Mouse (Mus musculus) left cerebral cortex, adult 11 months (tissue): Measurements from ENCODE around the gene Nacc1.

Experiments used
- DNase-seq: peaks from one replicate; pipeline ENCODE4 v3.0.0; 2022; ENCODE audit warnings: low spot score

Nacc1 gene

DNA sequence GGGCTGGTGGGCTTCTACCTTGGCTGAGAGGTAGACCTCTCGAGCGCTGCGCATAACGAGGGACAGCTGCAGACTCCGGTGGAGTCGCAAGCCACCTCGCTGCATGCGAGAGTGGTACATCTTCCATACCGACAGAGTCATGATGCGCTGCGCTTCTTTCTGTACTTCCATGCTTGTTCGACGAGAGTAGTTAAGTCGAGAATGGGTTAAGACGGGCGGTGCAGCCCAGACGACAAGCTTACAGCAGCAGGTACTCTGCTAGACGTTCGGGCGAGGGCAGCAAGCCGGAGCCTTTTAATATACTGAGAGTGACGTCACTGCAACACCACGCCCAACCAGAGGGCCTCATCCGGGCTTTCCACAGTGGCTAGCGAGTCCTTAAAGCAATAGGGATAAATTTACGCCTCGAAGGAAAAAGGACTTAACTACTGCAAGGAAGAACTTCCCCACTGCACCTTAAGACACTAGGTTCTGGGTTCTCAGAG, 25.0 kb downstream of the Nacc1 start, which contains the start of gene Ier2:
TSS of gene Ier2 (minus strand) at position 272 of the 485 bp plus-strand sequence.
- peak; percentile 91 for DNase-seq

DNA sequence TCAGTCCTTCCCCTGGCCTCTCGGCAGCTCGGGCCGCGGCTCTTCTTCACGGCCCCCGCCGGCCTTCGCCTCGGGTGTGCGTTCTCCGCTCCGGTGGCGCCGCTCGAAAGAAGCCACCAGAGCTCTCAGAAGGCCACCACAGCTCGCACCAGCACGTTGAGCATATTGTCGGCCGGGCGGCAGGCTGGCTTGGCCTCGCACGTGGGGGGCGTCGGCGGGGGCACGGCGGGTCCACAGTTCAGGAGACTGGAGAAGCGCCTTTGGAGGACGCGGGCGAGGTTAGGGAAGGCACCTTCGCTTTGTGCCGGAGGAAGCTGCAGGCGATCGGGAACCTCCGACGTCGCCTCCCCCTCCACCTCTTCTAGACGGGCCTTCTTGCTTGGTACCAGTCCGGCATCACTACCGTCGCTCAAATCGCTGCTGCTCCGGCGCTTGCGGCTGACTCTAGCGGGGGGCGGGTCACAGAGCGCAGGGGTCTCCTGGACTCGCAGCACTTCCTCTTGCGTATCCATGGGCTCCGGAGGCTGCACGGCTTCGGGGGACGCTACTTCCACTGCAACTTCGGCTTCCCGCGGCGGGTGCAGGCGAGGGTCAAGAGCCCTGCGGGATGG, 25.6 kb downstream of the Nacc1 start:
- DNase-seq: no peak

DNA sequence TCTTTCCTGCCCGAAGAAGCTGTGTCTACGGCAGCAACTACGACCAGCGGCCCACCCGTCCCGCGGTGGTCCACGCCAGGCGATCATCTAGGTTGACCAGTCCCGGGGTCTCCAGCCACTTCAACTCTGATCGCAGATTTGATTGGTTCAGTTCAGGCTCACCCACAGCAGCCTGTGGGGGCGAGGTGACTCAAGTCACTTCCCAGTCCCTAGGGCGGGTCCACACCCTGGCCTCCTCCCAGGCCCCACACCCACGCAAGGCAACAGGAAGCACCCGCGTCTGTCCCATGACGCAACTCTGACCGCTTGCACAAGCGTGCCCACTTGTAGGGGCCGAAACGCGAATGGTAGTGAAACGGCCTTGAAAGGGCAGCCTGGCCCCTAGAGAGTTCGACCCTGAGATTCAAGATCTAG, 26.2 kb downstream of the Nacc1 start:
- DNase-seq: peak; percentile 57

DNA sequence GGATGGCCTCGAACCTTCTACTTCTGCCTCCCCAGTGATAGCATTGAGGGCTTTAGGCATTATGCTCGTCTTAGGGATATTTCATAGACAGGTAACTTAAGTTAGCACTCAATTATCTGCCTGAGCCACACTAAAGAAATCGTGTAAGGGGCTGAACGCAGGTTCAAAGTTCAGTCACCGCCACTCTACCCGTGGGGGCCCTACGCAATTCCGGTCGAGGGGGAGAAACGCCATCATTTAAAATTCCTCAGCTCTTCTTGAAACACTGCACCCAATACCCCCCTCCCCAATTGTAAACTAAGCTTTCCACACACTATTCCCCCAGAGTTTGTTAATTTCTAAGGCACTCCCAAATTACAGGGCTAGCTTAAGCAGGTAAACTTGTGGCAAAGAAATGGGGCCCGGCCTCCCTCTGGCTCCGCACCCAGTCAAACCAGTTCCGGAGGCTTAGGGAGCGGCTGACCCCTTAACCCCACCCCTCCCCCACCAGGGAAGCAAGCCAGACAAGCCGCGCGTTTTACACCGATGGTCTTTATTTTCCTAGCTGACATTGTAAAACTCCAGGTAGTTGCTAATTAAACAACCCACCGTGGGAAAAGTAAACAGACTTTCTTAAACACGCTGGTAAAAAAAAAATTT, 26.7 kb downstream of the Nacc1 start:
- DNase-seq: no peak

DNA sequence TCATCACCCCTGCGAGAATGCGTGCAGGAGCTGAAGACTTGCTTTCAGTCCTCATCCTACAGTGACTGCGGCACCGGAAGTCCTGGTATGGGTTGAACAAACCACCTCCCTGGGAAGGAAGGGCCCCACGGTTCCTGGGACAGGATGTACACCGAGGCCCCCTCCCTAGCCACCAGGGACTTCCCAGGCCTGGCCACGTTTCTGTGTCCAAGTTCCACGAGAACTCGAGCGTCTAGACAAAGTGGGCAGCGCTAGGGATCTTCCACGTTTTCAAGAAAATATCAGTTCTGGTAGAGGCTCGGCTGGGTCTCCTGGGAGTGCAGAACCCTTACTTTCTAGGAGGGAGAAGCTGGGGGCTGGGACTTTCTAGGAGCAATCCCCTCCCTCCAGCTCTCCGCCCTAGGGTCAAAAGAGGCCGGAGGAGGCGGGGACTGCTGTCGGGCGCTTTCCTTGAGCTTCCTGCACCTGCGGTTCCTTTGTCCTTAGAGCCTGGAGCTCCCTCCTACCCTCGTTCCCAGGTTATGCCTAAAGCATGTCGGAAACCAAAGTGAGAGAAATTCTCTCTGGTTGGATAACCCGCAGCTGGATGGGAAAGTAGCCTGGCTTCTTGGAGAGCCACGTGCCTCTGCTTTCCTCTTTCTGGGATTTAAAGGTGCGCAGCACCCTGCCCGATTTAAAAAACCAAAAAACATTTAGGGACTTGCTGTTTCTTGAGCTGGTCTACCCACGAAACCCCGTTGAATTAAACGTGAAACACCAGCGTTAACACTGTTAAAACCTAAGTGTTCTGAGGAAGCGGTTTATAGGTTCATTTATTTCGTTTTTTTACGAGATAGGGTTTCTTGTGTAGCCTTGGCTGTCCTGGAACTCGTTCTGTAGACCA, 27.5 kb downstream of the Nacc1 start:
- DNase-seq: no peak

DNA sequence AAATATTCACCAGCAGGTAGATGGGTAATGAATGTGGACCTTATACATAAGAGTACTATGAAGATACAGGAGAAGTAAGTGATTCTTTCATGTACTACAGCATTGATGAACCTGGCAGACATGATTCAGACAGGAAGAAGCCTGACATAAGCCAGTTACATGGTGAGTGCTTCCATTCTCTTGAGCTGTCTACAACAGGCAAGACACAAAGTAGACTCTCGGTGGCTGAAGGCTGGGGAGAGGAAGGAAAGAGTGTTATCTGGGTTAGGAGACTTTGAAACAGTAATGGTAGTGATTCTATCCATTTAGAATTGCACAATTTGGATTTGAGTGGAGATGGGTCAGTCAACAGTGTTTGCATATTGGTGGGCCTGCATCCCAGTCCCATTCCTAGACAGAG, 28.7 kb downstream of the Nacc1 start:
- no peak for DNase-seq

DNA sequence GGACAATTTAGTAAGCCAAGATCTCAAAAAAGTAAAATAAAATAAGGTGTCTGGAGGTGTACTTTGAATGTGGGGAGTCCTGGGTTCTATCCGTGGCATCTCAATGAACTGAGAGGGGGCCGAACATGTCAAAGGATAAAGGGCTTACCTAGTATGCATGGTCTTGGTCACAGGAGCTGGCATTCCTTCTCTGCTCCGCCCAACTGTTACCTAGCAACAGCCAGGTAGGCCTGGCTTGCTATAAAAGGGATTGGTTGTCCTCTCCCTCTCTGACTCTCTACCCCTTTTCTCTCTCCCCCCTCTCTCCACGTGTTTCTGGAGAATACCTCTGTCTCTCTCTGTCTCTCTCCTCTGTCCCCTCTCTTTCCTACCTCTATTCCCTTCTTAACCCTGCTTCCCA, 30.0 kb downstream of the Nacc1 start:
- DNase-seq: no peak

DNA sequence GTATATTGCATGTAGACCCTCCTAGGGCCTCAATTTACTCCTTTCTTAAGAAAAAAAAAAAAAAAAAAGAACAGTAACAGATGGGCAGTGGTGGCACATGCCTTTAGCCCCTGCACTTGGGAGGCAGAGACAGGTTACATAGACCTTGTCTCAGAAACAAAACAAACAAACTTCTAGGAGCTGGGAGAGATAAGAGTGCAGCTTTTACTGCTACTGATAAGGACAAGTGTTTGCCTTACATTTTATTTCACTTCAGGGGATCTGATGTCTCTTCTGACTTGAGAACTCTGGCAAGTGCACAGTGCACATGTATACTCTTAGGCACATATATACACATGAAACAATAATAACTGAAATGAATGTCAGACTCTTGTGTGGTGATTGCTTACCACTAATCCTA, 30.5 kb downstream of the Nacc1 start:
- no peak for DNase-seq

DNA sequence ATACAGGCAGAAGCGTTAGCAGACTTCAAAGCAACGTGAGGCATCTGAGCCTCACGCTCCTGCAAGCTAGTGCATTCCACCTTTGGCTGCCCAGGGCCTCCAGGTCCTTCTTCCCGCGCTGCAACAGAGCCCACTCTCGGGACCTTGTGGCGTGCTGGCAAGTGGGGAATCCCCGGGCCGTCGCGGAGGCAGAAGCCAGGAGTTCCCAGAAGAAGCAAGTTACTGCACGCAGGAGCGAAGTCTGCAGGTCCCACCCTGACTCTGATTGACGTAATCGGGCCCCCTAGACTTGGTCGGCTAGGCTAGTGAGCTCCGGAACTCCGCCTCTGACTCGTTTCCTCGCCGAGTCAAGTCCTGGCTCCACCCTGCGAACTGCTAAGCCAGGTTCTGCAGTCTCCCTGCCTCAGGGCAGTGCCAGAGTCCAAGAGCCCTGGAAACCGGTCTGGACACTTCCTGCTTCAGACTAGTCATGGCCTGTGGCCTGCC, 31.0 kb downstream of the Nacc1 start:
- no peak for DNase-seq

DNA sequence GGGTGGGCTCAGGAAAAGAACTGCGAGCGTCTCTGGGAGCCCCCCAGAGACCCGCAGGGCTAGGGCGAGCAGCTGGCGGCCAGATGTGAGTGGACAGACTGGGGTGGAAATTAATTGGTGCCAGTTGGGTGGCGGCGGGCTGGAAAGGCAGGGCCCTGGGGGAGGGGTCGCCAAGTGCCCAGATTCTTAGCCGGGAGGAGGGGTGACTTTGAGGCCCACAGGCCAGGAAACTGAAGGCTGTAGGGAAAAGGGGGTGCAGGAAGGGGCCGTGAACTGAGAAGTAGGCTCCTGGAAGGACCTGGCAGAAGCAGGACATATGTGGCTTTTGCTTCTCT, 31.5 kb downstream of the Nacc1 start:
- DNase-seq: no peak

DNA sequence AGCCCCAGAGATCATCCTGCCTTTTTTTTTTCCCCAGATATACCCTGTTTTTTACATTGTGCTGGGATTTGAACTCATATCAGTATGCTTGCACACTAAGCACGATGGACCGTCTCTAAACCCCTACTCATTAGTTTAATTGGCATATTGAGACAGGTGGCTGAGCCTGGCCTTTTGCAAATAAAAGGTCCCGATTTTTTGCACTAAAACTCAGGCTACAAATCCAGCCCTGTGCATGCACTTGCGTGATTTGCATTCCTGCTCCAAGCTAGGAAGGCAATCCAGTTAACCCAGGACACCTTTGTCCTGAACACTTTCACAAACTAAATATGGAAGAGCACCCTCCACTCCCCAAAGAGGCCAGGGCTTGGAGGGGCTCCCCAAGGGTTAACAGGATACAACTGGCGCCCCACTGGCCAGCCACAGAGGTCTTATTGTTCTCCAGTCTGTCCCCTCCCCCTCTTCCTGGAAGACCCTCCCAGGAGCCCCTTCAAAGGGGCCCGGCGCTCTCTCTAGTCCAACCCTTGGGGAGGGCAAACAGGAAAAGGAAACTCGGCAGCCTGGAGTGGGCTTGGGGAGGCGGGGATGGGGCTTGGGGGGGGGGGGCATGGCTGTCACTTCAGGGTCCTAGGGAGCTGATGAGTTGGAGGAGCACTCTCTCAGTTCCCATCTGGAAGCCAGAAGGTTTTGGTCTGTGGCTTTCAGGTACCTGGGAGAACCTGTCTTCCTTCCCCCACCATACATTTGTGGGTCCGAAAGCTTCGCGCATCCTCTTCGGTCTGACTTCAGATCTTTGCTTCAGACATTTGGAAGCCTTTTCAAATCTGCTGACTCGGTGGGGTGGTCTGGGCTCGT, 32.1 kb downstream of the Nacc1 start:
- no peak for DNase-seq

DNA sequence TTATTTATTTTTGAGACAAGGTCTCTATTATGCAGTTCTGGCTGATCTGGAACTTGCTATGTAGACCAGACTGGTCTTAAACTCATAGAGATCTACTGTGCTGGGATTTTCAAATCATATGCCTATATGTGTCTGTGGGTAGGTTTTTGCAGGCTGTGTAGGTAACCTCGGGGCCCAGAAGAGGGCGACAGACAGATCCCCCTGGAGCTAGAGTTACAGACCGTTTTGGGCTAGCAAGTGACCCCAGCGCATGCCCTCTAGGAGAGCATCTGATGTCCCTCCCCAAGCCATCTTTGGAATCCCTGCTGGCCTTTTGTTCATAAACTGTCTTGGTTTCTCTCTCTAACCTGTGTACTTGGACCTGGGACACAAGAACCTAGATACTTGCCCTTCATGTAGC, 33.1 kb downstream of the Nacc1 start:
- DNase-seq: no peak

DNA sequence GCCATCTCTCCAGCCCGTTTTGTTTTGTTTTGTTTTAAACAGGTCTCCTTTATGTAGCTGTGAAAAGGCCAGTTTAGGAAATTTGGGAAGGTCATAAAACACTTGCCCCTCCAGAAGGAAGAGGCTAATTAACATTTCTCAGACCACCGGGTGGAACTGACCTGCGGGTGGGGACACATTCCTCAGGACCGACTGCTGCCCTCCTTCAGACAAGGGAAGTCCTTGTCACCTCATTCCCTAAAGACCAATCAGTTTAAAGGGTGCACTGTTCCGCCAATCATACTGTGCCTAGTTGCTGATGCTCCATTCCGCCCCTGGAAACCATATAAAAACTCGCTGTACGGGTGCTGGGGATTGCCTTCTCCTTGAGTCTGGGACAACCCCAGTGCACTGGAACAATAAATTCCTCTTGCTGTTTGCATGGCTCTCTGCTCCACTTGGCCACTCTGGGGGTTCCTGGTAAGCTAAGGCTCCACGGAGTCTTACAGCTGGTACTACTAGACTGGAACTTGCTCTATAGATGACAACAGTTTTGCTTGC, 34.5 kb downstream of the Nacc1 start:
- no peak for DNase-seq

DNA sequence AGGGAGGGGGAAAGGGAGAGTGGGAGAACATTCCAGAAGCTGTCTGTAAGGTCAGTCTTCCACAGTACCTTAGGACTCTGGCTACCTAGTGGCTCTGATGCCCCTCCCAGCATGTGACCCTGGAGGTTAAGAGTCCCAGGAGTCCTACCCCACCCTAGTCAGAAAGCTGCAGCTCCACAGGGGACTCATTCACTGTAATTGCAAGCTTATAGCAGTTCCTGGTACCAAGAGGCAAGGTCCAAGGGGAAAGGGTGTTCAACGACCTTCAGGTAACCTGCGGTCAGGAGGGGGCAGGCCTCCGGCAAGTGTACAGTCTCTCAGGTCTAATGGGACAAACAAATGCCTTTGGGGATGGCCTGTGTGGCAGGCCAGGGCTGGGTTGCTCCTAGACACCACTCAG, 37.4 kb downstream of the Nacc1 start:
- no peak for DNase-seq

DNA sequence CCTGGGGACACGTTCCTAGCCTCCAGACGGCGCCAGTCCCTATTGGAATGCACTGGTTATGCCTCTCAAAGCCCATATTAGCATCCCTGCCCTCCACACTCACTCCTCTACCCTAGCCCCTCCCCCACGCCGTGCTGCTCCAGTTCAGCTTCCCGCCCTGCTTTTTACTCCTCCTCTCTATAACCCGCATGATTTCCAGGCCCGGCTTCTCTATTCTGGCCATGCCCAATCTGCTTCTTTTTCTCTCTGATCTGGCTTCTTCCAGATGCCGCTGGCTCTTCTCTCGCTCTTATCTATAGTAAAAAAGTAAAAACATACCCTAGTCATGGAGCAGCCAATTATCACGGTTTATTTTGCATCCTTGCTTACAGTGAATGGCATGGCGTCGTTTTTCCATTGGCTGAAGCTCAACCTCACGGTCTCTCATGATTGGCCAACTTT, 40.2 kb downstream of the Nacc1 start:
- DNase-seq: no peak

DNA sequence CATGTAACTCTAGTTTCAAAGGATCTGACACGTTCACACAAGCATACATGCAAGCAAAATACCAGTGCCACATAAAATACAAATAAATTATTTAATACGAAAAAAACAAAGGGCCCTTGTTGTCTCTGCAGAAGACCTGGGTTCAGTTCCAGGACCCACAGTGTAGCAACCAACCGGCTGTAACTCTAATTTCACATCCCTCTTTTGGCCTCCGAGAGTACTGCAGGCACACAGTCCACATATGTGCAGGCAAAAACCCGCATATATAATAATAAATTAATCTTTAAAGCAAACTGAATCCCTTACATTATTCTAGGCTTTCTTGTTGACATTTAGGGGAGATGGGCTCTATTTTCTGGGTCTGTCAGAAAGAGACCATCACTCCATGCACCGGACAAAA, 40.9 kb downstream of the Nacc1 start:
- DNase-seq: no peak

DNA sequence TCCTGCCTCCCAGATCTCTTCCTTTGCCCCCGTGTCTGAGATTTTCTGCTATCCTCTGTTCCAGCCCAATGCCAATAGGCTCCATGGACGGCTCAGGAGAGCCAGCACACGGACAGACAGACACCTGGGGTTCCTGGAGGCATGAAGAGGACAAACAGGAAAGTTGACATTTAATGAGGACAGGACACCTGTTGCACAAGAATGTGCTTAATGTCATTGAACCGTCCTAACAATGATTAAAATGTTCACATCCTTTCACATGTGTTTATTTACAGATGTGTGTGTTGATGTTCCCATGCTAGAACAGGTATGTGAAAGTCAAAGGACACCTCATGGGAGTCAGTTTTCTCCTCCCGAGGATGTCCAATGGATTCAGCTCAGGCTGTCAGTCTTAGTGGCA, 44.6 kb downstream of the Nacc1 start:
- no peak for DNase-seq

DNA sequence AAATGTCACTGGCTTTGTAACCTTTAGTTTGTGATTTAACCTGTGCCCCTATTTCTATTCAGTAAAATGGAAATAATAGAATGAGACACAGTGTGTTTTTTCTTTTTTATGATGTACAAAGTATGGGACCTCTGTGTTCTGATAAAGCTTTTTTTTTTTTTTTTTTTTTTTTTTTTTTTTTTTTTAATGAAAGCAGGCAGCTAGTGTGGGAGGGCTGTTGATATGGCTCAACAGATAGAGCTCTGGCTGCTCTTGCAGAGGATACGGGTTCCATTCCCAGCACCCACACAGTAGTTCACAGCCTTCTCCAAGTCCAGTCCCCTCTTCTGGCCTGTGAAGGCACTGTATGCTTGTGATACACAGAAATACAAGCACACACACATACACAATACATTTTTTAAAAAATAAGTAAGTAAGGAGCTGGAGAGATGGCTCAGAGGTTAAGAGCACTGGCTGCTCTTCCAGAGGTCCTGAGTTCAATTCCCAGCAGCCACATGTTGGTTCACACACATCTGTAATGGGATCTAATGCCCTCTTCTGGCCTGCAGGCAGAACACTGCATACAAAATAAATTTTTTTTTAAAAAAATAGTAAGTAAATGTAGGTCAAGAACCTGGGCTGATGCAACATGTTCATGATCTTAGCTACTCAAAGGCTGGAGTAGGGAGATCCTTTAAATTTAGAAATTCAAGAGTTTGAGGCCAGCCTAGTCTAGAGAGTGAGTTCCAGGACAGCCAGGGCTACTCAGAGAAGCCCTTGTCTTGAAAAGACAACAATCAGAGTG, 45.9 kb downstream of the Nacc1 start:
- DNase-seq: no peak

DNA sequence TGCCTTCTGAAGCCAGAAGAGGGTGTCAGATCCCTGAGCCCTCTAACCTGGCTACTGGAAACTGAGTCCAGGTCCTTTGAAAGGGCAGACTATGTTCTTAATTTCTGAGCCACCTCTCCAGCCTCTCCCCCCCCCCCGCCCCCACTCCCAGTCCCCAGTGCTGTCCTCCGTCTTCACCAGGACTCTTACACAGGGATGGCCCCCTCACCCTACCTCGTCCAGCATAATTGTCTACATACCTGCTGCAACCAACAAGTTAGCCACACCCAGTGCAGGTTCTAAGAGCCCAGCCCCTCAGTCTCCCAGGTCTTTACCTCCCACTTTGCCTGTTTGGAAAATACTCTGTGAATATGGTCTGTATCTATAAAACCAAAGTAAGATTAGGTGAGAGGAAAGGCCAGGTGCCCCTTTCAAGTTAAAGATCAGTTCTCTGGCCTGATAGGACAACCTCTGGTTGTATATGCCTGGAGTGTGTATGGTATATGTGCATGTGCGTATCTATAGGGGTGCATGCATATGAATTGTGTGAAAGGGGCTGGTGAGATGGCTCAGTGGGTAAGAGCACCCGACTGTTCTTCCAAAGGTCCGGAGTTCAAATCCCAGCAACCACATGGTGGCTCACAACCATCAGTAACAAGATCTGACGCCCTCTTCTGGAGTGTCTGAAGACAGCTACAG, 46.9 kb downstream of the Nacc1 start:
- no peak for DNase-seq

DNA sequence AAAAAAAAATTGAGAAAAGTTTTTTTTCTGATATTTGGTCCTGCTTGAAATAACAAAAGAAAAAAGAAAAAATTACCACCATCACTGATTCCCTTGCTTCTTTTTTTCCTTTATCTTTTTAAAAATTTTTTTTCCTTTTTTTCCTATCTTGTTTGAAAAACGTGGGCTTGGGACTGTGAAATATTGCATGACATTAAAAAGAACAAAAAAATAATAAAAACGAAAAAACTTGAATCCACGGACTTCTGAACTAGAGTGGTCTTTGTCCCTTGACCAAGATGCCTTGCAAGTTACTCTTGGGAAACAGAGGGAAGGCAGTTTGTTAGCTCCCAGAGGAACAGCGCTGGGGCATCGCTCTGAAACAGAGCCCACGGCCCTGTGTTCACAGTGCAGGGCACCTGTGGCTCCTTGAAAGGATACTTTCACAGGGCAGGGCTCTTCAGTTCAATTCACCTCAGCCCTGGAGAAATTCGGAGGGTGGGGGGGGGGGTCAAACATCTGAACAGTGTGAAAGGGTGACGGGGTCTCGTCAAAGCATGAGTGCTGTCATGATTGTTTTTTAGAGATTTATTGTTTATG, 47.6 kb downstream of the Nacc1 start:
- no peak for DNase-seq
